Mouse (Mus musculus): ENCODE measurements around the gene Sparcl1.

DNA sequence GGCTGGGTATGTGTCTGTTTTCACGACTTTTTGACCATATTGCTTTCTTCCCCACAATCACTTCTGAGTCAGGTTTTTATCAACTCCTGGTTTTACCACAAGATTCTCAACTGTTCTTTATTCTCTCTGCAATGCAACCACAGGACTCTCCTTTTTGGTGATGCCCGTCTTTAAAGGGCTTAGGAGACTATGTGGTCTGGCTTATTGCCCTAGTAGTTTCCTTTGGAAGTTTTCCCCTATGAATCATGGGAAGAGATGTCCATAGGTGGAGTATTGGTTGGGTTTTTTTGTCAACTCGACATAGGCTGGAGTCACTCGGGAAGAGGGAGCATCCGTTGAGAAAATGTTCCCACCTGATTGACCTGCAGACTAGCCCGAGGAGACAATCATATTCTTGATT lies 32.8 kb downstream of the Sparcl1 start:
- TF ChIP-seq CTCF (IDR thresholded peaks at IDR 0.05; ENCODE audit: borderline replicate concordance, control insufficient read depth, extremely low read depth, insufficient read depth, low read length, poor library complexity) (no peak), POLR2A (IDR thresholded peaks at IDR 0.05; ENCODE audit: control insufficient read depth, extremely low read depth, insufficient read depth, low read length, poor library complexity) (no peak)
